Mouse (Mus musculus) lung, adult 10 weeks (tissue): ENCODE measurements around the gene Srek1. TPM values are rescaled to one million over a fixed set of nuclear protein-coding genes. Genes with fewer than 3 reads are reported as not detected.

Source experiments
- polyA plus RNA-seq: library from polyadenylated mRNA; stranded (reverse); fragments of 350-450 nt; fragmentation: Illumina TruSeq; extraction: RNeasy Lipid Tissue Mini Kit (QIAGEN cat#74804); gene quantifications from one replicate; pipeline ENCODE4 v1.2.3, GENCODE M21; 2014; ENCODE audit warnings: low read depth, low replicate concordance; ENCODE audit not compliant: insufficient read depth

Gene Srek1
- 9.4 TPM for polyA plus RNA-seq

DNA sequence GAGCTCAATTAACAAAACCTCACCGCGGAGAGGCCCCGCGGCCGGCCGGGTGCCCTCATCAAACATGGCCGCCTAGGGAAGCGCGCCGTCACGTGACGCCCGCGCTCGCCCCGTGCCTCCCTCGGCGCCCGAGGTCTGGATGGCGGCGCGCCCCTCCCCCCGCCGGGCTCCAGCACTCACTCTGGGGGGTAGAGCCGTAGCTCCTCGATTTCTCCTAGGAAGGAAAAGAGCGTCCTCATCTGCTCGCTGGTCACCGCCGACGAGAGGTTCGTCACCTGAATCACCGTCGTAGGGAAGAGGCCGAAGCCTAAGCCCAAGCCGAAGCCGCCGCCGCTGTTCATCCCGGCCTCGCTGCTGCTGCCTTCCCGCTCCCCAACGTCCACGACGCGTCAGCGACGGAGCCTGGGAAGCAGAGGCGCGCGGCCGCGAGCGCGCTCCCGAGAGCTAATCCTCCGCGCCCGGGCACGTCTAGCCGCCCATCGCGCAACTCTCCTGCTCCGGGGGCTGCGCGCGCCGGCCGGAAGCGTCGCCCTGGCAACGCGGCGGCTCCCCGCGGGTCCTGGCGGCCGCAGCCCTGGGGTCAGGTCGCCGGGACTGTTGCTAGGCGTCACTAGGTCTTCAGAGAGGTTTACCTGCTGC is at the start of gene Srek1:
Gene Srek1, minus strand, starts transcription at position 490 of the 639 bp plus-strand sequence.

Other genes starting within 250 kb of the Srek1 start
- 25.7 TPM for gene Erbin, start 145.9 kb upstream of the Srek1 start, polyA plus RNA-seq